Mouse (Mus musculus) CD4-positive, CD25-positive, alpha-beta regulatory T cell, adult 2 months (primary cell): ENCODE results near the gene Sowaha.
"Not testable (repeated sequence)": the region's sequence is repeated elsewhere in the genome, so short reads cannot be mapped to it uniquely, and the experiment has no call there.

Source experiments
- DNase-seq: peaks from one replicate; pipeline ENCODE4 v3.0.0-alpha.2; 2012; ENCODE audit warnings: low read depth, low spot score

Gene Sowaha

GRCm38 (mm10) chr11:53441921-53442320 is 38.2 kb downstream of the Sowaha start:
- peak; percentile 58 for DNase-seq

GRCm38 (mm10) chr11:53436338-53436737 is 43.7 kb downstream of the Sowaha start:
- DNase-seq = no peak

- DNase-seq = no peak
These were observed 44.6 kb downstream of the Sowaha start for GRCm38 (mm10) chr11:53435504-53435903.

- DNase-seq = no peak
These were observed 47.0 kb downstream of the Sowaha start for GRCm38 (mm10) chr11:53433057-53433456.

GRCm38 (mm10) chr11:53431347-53432056 is 48.6 kb downstream of the Sowaha start:
- DNase-seq = no peak

GRCm38 (mm10) chr11:53430670-53431346 is 49.3 kb downstream of the Sowaha start, which contains the start of the genes Uqcrq and Gdf9:
TSS of gene Uqcrq (minus strand) at chr11:53430831.
TSS of gene Gdf9 (plus strand) at chr11:53431023.
- peak; percentile 99 for DNase-seq

GRCm38 (mm10) chr11:53430300-53430669 is 49.8 kb downstream of the Sowaha start:
- DNase-seq = no peak

GRCm38 (mm10) chr11:53429182-53429581 is 50.9 kb downstream of the Sowaha start:
- DNase-seq = no peak

- DNase-seq = no peak
These were observed 51.4 kb downstream of the Sowaha start for GRCm38 (mm10) chr11:53428716-53429057.

GRCm38 (mm10) chr11:53427993-53428715 is 51.9 kb downstream of the Sowaha start:
- no peak for DNase-seq

GRCm38 (mm10) chr11:53426914-53427313 is 53.2 kb downstream of the Sowaha start:
- DNase-seq = not testable (repeated sequence)
